Mouse (Mus musculus): ENCODE data around the gene Pcif1. TPM values are rescaled to one million over a fixed set of nuclear protein-coding genes. Genes with fewer than 3 reads are reported as not detected.
A peak's percentile ranks its signal among the peaks of the same experiment; 100 is the strongest.

Gene Pcif1
- total RNA-seq, 4 experiments from 2014 or later, result 40.5 to 62.8 (median 49.0) TPM

DNA sequence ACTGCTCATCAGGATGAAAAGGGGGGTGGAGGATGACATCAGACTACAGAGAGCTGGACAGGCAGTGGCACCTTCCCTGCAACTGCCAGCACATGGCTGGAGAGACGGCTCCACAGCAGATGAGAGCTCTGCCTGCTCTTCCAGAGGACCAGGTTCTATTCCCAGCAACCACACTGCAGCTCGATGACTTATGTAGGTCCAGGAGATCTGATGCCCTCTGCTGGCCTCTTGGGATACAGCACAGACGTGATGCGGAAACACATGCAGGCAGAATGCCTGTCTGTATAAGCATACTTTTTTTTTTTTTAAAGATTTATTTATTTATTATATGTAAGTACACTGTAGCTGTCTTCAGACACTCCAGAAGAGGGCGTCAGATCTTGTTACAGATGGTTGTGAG is 39.2 kb downstream of the Pcif1 start:
- DNase-seq (ENCODE audit: low spot score in 2 of 2), result no peak

DNA sequence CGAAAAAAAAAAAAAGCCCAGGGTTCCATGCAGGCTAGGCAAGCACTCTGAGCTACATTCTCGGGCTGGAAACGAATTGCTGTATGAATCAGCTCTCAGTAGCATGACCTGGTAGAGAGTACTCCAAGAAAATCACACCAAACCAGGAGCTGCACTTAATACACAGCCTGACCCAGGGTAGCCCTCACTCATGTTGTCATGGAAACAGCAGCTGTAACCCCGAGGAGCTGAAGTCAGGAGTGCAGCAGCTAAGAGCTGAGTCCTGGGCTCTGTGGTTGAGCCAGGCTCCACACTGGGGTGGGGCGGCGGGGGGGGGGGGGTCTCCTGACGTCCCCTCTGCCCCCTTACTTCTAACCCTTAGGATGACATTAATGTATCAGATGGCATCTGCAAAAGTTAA is 42.9 kb downstream of the Pcif1 start:
- DNase-seq (ENCODE audit: low spot score in 2 of 2), result no peak

DNA sequence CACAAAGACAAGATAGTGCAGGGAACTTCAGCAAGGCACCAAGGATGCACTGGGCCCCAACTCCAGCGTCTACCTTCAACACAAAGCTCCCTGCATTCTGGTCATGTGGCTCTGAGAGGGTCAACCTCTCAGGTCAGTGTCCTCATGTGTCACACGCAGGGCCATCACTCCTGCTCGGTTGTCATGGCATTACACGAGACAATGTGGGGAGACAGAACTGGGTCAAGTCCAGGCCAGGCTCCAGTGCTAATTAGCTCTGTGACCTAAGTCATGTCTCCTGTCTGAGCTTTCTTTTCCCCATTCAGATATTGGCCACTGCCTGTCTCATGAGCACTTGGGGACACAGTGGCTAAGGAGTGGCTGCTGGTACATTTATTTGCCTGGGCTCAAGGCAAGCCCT is 44.2 kb downstream of the Pcif1 start:
- no peak for DNase-seq (ENCODE audit: low spot score in 2 of 2)

DNA sequence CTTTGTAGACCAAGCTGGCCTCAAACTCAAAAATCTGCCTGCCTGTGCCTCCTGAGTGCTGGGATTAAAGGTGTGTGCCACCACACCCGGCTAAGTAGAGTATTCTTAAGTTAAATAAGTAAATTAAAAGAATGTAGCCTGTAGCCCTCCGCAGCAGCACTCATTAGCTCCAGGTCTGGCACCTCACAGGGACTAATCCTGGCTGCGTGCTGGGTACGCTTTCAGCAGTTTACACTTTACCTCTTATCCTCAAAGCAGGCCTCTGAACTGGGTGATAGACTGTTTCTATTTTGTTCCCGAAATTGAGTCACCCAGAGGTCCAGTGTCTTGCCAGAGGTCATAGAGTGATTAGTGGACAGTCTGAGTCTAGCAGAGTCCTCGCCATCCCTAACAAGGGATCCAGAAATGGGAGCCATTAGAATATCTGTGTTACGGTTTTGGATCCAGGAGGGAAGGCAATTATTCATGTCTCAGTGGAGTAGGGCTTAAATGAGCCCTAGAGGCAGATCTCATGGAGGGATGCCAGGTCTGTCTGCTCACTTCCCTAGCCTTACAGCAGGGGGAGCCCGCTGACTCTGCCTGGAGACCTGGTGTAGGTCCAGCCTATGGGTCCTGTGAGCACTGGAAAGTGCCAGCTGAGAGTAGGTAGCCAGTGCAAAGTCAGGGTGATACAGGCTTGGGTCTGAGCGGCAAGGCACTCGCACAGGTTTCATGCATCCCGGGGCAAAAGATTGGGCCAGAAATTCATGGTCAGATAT is 45.2 kb downstream of the Pcif1 start:
- peak; percentile 84 to 94 for DNase-seq (ENCODE audit: low spot score in 2 of 2)

DNA sequence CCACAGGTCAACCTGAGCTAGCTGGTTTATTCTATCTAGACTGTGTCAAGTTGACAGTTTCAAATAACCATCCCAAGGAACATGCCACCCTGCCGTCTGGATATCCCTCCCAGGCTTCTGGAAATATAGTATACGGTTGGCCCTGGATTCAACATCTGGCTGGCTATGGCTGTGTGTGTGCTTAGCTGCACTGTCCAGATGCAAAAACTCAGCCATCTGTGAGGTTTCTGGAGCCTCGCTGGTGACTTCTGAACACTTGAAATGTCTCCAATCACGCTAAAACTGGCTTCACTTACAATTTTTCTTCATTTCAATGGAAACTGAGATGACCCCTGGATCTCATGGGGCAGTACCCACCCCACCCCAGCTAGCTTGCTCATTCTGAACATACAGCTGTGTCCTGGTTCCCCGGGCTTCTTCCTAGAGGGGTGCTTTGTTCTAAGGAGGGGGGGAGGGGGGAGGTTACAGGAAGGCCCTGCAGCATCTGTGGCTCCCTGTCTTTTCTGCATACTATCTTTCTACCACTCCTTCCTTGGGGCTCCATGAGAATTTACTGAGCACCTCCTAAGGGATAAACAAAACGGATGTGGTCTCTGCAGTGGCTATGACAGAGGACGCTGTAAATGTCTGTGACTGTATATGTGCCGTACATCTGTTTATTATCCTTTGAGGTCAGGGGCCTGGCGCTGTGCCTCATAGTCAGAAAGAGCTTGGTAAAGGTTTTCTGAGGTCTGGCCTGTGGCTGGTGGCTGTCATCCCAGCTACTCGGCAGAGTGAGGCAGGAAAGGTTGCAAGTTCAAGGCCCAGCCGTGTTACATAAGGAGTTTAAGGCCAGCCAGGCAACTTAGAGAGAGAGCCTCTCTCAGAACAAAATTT is 51.8 kb downstream of the Pcif1 start:
- DNase-seq (ENCODE audit: low spot score in 2 of 2), result no peak

DNA sequence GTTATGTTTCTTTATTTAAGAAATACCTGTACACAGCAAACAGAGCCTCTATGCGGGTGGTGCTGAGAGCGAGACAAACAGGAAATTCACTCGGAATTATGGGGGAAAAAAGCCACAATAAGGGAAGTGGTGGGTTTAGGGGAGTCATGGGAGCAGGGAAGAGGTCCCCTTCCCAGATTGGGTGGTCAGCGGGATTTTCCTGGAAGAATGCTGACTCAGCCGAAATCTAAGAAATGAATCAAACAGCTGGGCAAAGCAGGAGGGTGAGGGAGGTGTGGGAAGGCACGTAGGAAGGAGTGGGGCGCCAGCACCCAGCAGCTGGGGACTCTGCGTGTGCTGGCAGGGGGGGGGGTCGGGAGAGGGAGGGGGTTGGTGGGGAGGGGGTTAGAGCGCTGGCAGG is 54.4 kb downstream of the Pcif1 start:
- no peak for DNase-seq (ENCODE audit: low spot score in 2 of 2)

DNA sequence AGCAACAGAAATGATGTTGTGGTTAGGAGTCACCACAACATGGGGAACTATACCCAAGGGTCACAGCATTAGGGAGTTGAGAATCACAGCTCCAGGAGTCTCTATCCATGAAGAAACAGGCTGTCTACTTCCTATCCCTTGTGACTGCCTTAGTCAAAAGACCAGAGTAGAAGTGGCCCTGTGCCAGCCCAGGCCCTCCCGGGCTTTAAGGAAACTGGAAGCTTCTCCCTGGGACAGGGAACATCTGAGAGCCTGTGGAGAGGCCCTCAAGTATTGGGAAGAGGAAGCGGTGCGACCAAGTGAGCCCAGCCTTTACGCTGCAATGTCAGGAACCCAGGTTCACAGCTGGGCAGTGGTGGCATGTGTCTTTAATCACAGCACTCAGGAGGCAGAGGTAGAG is 56.9 kb downstream of the Pcif1 start:
- DNase-seq (ENCODE audit: low spot score in 2 of 2), result no peak

DNA sequence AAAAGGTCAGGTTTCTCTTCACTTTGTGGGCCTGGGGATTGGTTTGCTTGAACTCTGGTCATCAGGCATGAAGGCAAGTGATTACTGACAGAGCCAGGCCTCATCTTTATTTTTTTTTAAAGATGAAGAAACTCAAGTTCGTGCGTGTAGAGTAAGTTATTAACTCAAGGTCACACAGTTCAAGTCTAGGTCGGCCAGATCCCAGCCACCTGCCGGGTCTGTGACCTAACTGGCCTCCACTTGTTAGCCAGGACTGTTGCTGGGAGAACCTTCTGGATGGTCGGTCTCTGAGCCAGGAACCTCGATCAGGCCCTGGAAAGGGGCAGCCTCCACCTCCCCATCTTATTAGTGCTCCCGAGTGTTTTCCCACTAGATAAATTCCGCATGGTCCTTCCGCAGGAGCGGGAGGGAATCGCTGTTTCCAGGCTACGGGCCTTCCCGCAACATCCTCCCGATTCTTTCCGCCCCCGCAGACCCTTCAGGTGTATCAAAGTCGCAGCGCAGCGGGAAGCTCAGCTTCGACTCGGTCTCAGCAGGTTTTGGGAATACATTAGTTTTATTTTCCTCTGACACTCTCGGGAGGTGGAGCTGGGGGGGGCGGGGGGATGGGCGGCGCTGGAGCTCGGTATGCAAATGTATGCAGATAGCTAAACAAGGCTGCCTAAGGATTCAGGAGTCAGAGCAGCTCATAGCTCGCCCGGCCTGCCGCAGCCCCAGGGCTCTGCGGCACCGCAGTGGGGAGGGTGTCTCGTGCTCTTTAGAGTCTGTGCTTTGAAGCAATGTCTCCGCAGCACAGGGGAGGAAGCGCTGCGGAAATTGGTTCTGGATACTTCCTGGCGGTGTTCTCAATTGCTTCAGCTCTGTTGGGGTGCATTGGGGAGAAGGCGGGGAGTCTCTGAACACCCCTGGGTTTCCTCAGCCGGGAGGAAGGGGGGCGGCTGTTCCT is 59.3 kb downstream of the Pcif1 start:
- DNase-seq (ENCODE audit: low spot score in 2 of 2), result peak; percentile 46 to 60

DNA sequence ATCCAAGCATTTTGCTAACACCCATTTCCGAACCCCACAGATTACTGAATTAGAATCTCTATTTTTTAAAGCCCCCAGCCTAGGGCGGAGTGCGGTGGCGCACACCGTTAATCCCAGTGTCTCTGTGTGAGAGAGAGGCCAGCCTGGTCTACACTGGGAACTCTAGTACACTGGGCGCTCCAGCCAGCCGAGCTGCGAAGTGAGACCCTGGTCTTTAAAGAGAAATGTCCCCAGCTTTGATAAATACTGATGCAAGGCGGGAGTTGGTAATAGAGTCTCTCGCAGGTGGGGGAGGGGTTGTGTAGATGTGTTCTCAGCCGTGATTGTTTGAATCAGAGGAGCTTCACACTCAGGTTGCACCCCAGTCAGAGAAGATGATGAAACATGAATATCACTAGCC is 60.0 kb downstream of the Pcif1 start:
- DNase-seq (ENCODE audit: low spot score in 2 of 2), result peak in 1 of 2 experiments; percentile 17

DNA sequence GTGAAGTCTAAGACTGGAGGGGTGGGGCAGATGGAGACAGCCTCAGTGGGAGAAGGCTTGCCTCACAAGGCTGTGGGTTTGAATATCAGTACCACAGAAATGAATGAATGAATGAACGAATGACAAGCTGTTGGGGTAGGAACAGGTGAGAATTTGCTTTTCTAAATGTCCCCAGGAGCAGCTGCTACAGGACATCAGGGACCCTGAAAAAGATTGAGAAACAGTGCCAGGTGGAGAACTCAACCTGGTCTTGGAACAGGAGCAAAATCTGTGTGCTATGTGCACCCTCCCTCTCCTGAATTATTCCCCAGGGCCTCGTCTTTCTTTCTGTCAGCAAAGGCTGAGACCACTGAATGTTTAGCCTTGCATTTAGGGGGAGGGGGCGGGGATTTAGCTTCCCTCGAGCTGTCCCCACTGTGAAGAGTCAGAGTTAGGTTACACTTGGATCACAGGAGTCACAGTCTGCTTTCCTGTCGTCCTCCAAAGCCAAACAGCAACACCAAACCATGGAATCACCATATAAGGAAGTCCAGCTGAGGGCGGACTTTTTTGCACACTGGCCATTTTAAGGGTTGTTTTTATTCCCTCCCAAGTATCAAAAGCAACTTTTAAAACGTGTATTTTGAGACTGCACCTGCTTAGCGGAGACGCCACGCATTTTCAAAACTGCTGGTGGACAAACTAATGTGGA is 61.2 kb downstream of the Pcif1 start, which contains the start of gene Mmp9:
Gene Mmp9 (plus strand): TSS at position 641 of the 691 bp plus-strand sequence.
- no peak for DNase-seq (ENCODE audit: low spot score in 2 of 2)

DNA sequence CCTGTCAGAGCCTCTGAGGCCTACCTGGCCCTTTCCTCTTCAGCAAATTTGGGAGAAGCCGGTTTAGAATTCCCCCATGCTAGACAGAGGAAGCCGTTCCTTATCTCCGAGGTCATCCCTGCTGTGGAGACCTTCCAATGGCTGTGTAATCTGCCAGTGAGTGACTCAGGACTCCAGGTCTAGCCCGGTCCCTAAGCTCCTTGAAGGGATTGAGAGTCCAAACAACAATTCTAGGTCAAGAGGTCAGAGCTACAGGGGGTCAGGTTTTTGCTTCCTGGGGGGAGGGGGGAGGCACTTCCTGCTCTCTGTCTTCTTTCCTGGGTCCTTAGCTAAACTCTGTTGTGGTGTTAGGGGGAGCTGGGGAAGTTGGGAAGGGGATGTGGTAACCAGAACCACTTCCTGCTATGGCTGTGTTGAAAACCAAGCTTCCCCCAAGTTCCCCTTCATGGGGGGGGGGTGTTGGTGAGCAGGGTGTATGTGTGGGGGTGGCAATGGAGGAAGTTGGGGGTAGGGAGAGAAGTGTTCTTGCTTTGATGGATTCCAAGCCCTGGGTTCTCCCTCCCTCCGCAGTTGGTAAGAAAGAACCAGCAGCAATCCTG is 63.7 kb downstream of the Pcif1 start:
- DNase-seq (ENCODE audit: low spot score in 2 of 2), result no peak

Other genes with a start within 250 kb of the Pcif1 start
- not detected for gene Wfdc16, start 240.5 kb upstream of the Pcif1 start, total RNA-seq (2022)
- not detected for gene Wfdc10, start 223.3 kb upstream of the Pcif1 start, total RNA-seq (2022)
- not detected for gene Wfdc9, start 222.7 kb upstream of the Pcif1 start, total RNA-seq (2022)
- not detected for gene Wfdc11, start 205.2 kb upstream of the Pcif1 start, total RNA-seq (2022)
- gene Wfdc13, start 194.2 kb upstream of the Pcif1 start, total RNA-seq (2022), result not detected
- not detected for gene Spint4, start 180.8 kb upstream of the Pcif1 start, total RNA-seq (2022)
- gene Spint5, start 164.0 kb upstream of the Pcif1 start, total RNA-seq (2022), result not detected
- gene Wfdc3, start 133.4 kb upstream of the Pcif1 start, total RNA-seq (2022), result 1 to 10 TPM in 3 of 4 experiments, under 1 TPM in 1; 0.99 to 2.4 (median 1.8) TPM
- 10 to 100 TPM; 32.6 to 36.7 (median 35.3) TPM for gene Dnttip1, start 133.3 kb upstream of the Pcif1 start, total RNA-seq (2022)
- under 1 TPM in 3 of 4 experiments, not detected in 1; 0.33 to 0.81 (median 0.48) TPM for gene Ube2c, start 109.4 kb upstream of the Pcif1 start, total RNA-seq (2022)
- gene Tnnc2, start 99.3 kb upstream of the Pcif1 start, total RNA-seq (2022), result 1 to 10 TPM in 1 of 4 experiments, not detected in 3; 1.4 TPM
- gene Snx21, start 93.5 kb upstream of the Pcif1 start, total RNA-seq (2022), result 10 to 100 TPM; 33.0 to 44.9 (median 39.9) TPM
- gene Acot8, start 74.4 kb upstream of the Pcif1 start, total RNA-seq (2022), result 10 to 100 TPM; 25.1 to 34.0 (median 27.7) TPM
- gene Zswim3, start 74.2 kb upstream of the Pcif1 start, total RNA-seq (2022), result 10 to 100 TPM in 1 of 4 experiments, 1 to 10 TPM in 3; 8.3 to 10.2 (median 9.5) TPM
- 10 to 100 TPM; 22.2 to 25.1 (median 22.9) TPM for gene Zswim1, start 56.6 kb upstream of the Pcif1 start, total RNA-seq (2022)
- gene Spata25, start 50.8 kb upstream of the Pcif1 start, total RNA-seq (2022), result 1 to 10 TPM in 1 of 4 experiments, under 1 TPM in 1, not detected in 2; 0.54 to 1.3 TPM
- gene Ctsa, start 46.4 kb upstream of the Pcif1 start, total RNA-seq (2022), result 100 to 1,000 TPM in 3 of 4 experiments, 10 to 100 TPM in 1; 96.9 to 242 (median 147) TPM
- gene Neurl2, start 45.8 kb upstream of the Pcif1 start, total RNA-seq (2022), result 1 to 10 TPM; 1.6 to 4.9 (median 3.6) TPM
- 100 to 1,000 TPM in 2 of 4 experiments, 10 to 100 TPM in 2; 81.0 to 114 (median 96.0) TPM for gene Pltp, start 21.6 kb upstream of the Pcif1 start, total RNA-seq (2022)
- gene Zfp335, start 32.5 kb downstream of the Pcif1 start, total RNA-seq (2022), result 10 to 100 TPM; 24.8 to 33.0 (median 29.0) TPM
- 1 to 10 TPM; 1.5 to 2.2 (median 2.0) TPM for gene Mmp9, start 61.5 kb downstream of the Pcif1 start, total RNA-seq (2022)
- 100 to 1,000 TPM; 370 to 437 (median 422) TPM for gene Slc12a5, start 81.5 kb downstream of the Pcif1 start, total RNA-seq (2022)
- gene Ncoa5, start 155.6 kb downstream of the Pcif1 start, total RNA-seq (2022), result 10 to 100 TPM; 46.2 to 63.5 (median 55.9) TPM
- gene Cd40, start 176.3 kb downstream of the Pcif1 start, total RNA-seq (2022), result 1 to 10 TPM in 1 of 4 experiments, under 1 TPM in 3; 0.22 to 1.0 (median 0.58) TPM
- not detected for gene 1700025C18Rik, start 211.4 kb downstream of the Pcif1 start, total RNA-seq (2022)